In the genomic region with DNA sequence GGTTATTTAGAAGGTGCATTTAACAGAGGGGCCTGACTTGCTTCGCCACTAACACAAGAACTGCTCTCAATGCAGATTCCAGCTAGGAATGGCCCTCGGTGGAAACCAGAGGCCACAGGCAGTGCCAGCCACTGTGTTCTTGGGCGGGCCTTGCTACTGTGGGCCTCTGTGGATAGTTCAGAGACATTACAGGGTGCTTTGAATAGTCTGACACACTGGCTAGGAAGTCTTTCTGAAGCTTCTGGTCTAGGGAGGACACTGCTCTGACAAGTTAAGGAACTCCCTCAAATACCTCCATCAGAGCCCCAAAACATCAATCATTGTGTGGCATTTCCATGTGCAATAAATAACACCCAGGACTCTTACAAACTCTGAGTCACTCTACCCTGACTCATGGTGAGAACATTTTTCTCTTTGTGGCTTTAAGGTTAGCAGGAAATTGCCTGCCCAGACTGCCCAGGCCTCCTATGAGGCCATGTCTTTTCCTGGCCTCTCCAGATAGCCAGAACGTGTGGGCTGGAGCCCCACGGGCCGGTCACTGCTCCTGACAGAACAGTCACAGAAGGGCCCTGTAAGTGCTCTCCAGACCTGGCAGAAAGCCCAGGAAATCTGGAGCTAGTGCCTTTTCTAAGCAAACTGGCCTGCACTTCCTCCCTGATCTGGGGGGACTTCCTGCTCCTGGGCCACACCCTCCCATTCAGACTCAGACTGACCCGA, we compare ENCODE assay signal across 8 mouse cellular contexts. TPM values are rescaled to one million over a fixed set of nuclear protein-coding genes. Genes with fewer than 3 reads are reported as not detected.
DNase-seq lines count a peak whose midpoint lies in the region; ATAC-seq and TF ChIP-seq lines count a peak whose summit lies in the region.

No protein-coding gene starts in this region.

- H3K4me1 ChIP-seq in MEL (ENCODE audit: control insufficient read depth in 1 of 2, insufficient read depth in 2 of 2, low read length in 2 of 2), result no peaks in the 10 kb centered on the region
- no peaks in the 10 kb centered on the region for H3K4me1 ChIP-seq in forebrain, postnatal 0 days (ENCODE audit: insufficient read depth)
- H3K4me1 ChIP-seq in liver, embryonic 14.5 days (replicated peaks; ENCODE audit: control insufficient read depth in 2 of 2, insufficient read depth in 2 of 2, low read length in 1 of 2), result no peaks in the 10 kb centered on the region

- H3K9ac ChIP-seq in MEL (ENCODE audit: control insufficient read depth, low read depth, low read length, poor library complexity, severe bottlenecking), result no peak overlapping the region
- no peak overlapping the region for H3K9ac ChIP-seq in forebrain, postnatal 0 days
- no peak overlapping the region for H3K9ac ChIP-seq in liver, embryonic 14.5 days (replicated peaks)

- no peak overlapping the region for H3K4me3 ChIP-seq in MEL (ENCODE audit: control insufficient read depth in 1 of 2, insufficient read depth in 1 of 2, low read depth in 2 of 2, low read length in 2 of 2)
- no peak overlapping the region for H3K4me3 ChIP-seq in forebrain, postnatal 0 days (ENCODE audit: low read depth, low read length)
- H3K4me3 ChIP-seq in liver, embryonic 14.5 days (ENCODE audit: insufficient read depth in 1 of 2, low read depth in 2 of 2, low read length in 2 of 2), result no peak overlapping the region

- peak; percentile 35 for DNase-seq in MEL (ENCODE audit: low read depth, low spot score)
- peak; percentile 96 for DNase-seq in brain, adult 2 months (ENCODE audit: low read depth, low spot score)
- DNase-seq in forebrain, postnatal 0 days, result peak; percentile 43
- peak; percentile 83 to 91 for DNase-seq in heart, postnatal 14 days
- peak; percentile 53 for DNase-seq in layer of hippocampus, adult 11-12 months (ENCODE audit: low spot score)
- DNase-seq in liver, embryonic 14.5 days (ENCODE audit: low read depth in 3 of 3, low spot score in 3 of 3), result peak in 2 of 3 experiments; percentile 1 to 17
- peak; percentile 44 to 45 for DNase-seq in right cerebral cortex, adult 2 months (ENCODE audit: low spot score in 2 of 2)
- no peak for DNase-seq in c-Kit-positive CD71-positive TER-119-positive erythroid progenitor cells, embryonic 14.5 days (ENCODE audit: low spot score)

- H3K27ac ChIP-seq in MEL (ENCODE audit: control insufficient read depth, low read depth, low read length), result no peak overlapping the region
- no peak overlapping the region for H3K27ac ChIP-seq in forebrain, postnatal 0 days (ENCODE audit: low read depth, low read length)
- no peak overlapping the region for H3K27ac ChIP-seq in liver, embryonic 14.5 days

- TF ChIP-seq EP300 in MEL (IDR thresholded peaks at IDR 0.05; ENCODE audit: low read depth in 1 of 2, low read length in 2 of 2), result no peak
- TF ChIP-seq EP300 in liver, embryonic 14.5 days (IDR thresholded peaks at IDR 0.05; ENCODE audit: low read depth), result no peak

- no peaks in the 10 kb centered on the region for H3K36me3 ChIP-seq in MEL (ENCODE audit: control insufficient read depth in 1 of 2, insufficient read depth in 2 of 2, low read length in 2 of 2)
- H3K36me3 ChIP-seq in forebrain, postnatal 0 days (ENCODE audit: insufficient read depth), result no peaks in the 10 kb centered on the region
- H3K36me3 ChIP-seq in liver, embryonic 14.5 days (replicated peaks; ENCODE audit: control insufficient read depth, insufficient read depth, low read depth), result no peaks in the 10 kb centered on the region

- peak; percentile 60 for ATAC-seq in forebrain, postnatal 0 days
- ATAC-seq in liver, embryonic 14.5 days (ENCODE audit: insufficient read depth), result 0 out of 2 replicates have a peak, but pooled peaks have one; percentile 18

- WGBS in forebrain, postnatal 0 days, result 50% methylated on average over 7 of the region's 7 CpGs
- 23% methylated on average over 7 of the region's 7 CpGs for WGBS in liver, embryonic 14.5 days (ENCODE audit: insufficient replicate concordance)

- no peak for TF ChIP-seq RAD21 in MEL (IDR thresholded peaks at IDR 0.05; ENCODE audit: low read depth, low read length)

- H3K79me2 ChIP-seq in MEL (ENCODE audit: control insufficient read depth, insufficient read depth, low read length, poor library complexity), result no peaks in the 10 kb centered on the region

- peaks cover 4 to 5% of the 10 kb centered on the region in 2 experiments for H3K27me3 ChIP-seq in MEL (ENCODE audit: control insufficient read depth in 1 of 2, insufficient read depth in 2 of 2, low read length in 2 of 2)
- H3K27me3 ChIP-seq in forebrain, postnatal 0 days (ENCODE audit: insufficient read depth, low read length), result no peaks in the 10 kb centered on the region
- H3K27me3 ChIP-seq in liver, embryonic 14.5 days (ENCODE audit: control insufficient read depth, insufficient read depth, low read length), result no peaks in the 10 kb centered on the region

- TF ChIP-seq CTCF in MEL (IDR thresholded peaks at IDR 0.05 in 2 of 3, conservative IDR thresholded peaks at IDR 0.05 in 1 of 3; ENCODE audit: control insufficient read depth in 1 of 3, insufficient read depth in 1 of 3, low read depth in 2 of 3, low read length in 3 of 3, poor library complexity in 1 of 3, severe bottlenecking in 1 of 3), result no peak
- TF ChIP-seq CTCF in forebrain, postnatal 0 days (IDR thresholded peaks at IDR 0.05; ENCODE audit: low read depth), result no peak
- no peak for TF ChIP-seq CTCF in liver, embryonic 14.5 days (IDR thresholded peaks at IDR 0.05; ENCODE audit: low read depth)

- TF ChIP-seq POLR2A in MEL (IDR thresholded peaks at IDR 0.05; ENCODE audit: control insufficient read depth in 1 of 2, insufficient read depth in 1 of 2, low read depth in 1 of 2, low read length in 2 of 2, poor library complexity in 1 of 2), result no peak

- no peak overlapping the region for H3K4me2 ChIP-seq in forebrain, postnatal 0 days (ENCODE audit: low read depth)
- H3K4me2 ChIP-seq in liver, embryonic 14.5 days (ENCODE audit: low read depth), result no peak overlapping the region

- intact Hi-C loops in heart, postnatal 14 days (cut with DNase I), result no loop called here

- no peaks in the 10 kb centered on the region for H3K9me3 ChIP-seq in MEL (replicated peaks; ENCODE audit: insufficient read depth, low read length)
- H3K9me3 ChIP-seq in forebrain, postnatal 0 days (ENCODE audit: low read length), result no peaks in the 10 kb centered on the region
- no peaks in the 10 kb centered on the region for H3K9me3 ChIP-seq in liver, embryonic 14.5 days (ENCODE audit: control insufficient read depth, low read length)

TF ChIP-seq in MEL, 35 proteins besides CTCF, POLR2A, EP300 and RAD21:
- TF ChIP-seq SIN3A (IDR thresholded peaks at IDR 0.05; ENCODE audit: low read length) (no peak), KAT2A (conservative IDR thresholded peaks at IDR 0.05; ENCODE audit: low read depth, low read length) (no peak), TBP (IDR thresholded peaks at IDR 0.05; ENCODE audit: low read depth, low read length) (no peak), POLR2AphosphoS2 (IDR thresholded peaks at IDR 0.05; ENCODE audit: low read length) (no peak), MYB (IDR thresholded peaks at IDR 0.05; ENCODE audit: low read depth, low read length) (no peak), BHLHE40 (IDR thresholded peaks at IDR 0.05; ENCODE audit: borderline replicate concordance, low read depth, low read length) (no peak), USF1 (IDR thresholded peaks at IDR 0.05; ENCODE audit: low read depth, low read length) (no peak), POLR2AphosphoS5 (IDR thresholded peaks at IDR 0.05; ENCODE audit: borderline replicate concordance, low read depth, low read length) (no peak), GABPA (IDR thresholded peaks at IDR 0.05; ENCODE audit: low read depth, low read length) (no peak), MEF2A (IDR thresholded peaks at IDR 0.05; ENCODE audit: extremely low read depth, insufficient replicate concordance, low read depth, low read length, poor library complexity, severe bottlenecking) (no peak), MAFK (IDR thresholded peaks at IDR 0.05; ENCODE audit: borderline replicate concordance, low read depth, low read length) (no peak), E2F4 (IDR thresholded peaks at IDR 0.05; ENCODE audit: borderline replicate concordance, low read depth, low read length) (no peak), USF2 (IDR thresholded peaks at IDR 0.05; ENCODE audit: borderline replicate concordance in 1 of 2, insufficient read depth in 1 of 2, low read depth in 1 of 2, low read length in 2 of 2) (no peak), CHD2 (IDR thresholded peaks at IDR 0.05; ENCODE audit: low read length) (no peak), MAX (IDR thresholded peaks at IDR 0.05; ENCODE audit: low read length) (no peak), JUND (IDR thresholded peaks at IDR 0.05; ENCODE audit: low read depth, low read length) (no peak), ZNF384 (IDR thresholded peaks at IDR 0.05; ENCODE audit: low read depth, low read length) (no peak), UBTF (IDR thresholded peaks at IDR 0.05; ENCODE audit: borderline replicate concordance, insufficient read depth, low read depth, low read length) (no peak)

RNA-seq across cellular contexts. Expression of gene Mall, which starts 7.4 kb away (rescaled TPM):
- total RNA-seq in MEL (2012; rRNA removed), result not detected in 2 replicates
- not detected for polyA plus RNA-seq in MEL (2012; ENCODE audit: insufficient read depth in 1 of 2, insufficient read length in 2 of 2, low read depth in 1 of 2, low replicate concordance in 2 of 2, missing spikeins in 1 of 2)
- 0.46 and 1.3 TPM in 2 replicates for total RNA-seq in forebrain, postnatal 0 days (2014; rRNA removed)
- 0.34 and 0.52 TPM in 2 replicates for polyA plus RNA-seq in forebrain, postnatal 0 days (2015; fragmentation: Nextera tagmentation; extraction: Ambion mirVana)
- total RNA-seq in heart, postnatal 14 days (2021), result 10 to 100 TPM in 1 of 2 experiments, 1 to 10 TPM in 1; 9.5 to 10.6 TPM
- polyA plus RNA-seq in liver, embryonic 14.5 days (2012; rRNA removed), result 0.02 and 0.06 TPM in 2 replicates
- polyA plus RNA-seq in liver, embryonic 14.5 days (2014; fragmentation: Nextera tagmentation; extraction: Ambion mirVana), result not detected in 2 replicates
